Mouse (Mus musculus) megakaryocyte, embryonic 14.5 days (primary cell): ENCODE measurements around the gene Slc35e3.

Experiments used
- FLI1 ChIP-seq: IDR thresholded peaks from 2 replicates; pipeline ENCODE4 v1.6.1; 2012; ENCODE audit warnings: low read length, inconsistent platforms, mixed read lengths
- GATA1 ChIP-seq: IDR thresholded peaks from 3 replicates; pipeline ENCODE4 v1.6.1; 2012; ENCODE audit warnings: mixed read lengths, low read length, inconsistent platforms, borderline replicate concordance

DNA sequence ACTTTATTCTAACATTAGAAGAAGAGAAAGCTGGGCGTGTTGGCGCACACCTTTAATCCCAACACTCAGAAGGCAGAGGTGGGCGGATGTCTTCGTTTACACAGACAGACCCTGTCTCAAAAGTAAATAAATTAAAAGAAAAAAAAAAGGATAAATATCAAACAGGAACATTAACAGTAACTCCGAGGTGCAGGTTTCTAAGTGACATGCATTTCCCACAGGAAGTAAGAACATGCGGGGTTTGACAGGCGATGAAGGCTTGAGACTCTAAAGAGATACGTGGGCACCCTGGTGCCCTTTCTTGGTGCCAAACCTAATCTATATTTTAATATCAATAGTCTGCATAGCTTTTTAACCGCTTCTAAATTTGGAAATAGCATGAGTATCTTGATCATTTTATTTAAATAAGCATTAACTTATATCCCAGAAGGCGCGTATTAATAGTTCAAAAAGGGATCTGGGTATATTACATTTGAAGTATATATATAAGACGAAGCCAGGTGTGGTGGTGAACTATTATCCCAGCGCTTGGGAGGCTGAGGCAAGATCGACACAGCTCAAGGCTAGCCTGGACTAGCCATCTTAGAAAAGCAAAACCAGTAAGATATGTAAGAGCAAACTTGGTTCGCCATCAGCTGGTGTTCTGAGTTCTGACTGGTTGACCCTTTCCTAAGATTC, 60.9 kb downstream of the Slc35e3 start:
- TF ChIP-seq GATA1 = no peak
- no peak for TF ChIP-seq FLI1
